Mouse (Mus musculus) macrophage (primary cell): Measurements from ENCODE around the gene Far2. TPM values are rescaled to one million over a fixed set of nuclear protein-coding genes. Genes with fewer than 3 reads are reported as not detected.
"Not testable (repeated sequence)": the region's sequence is repeated elsewhere in the genome, so short reads cannot be mapped to it uniquely, and the experiment has no call there.

Experiments used
- H3K27ac ChIP-seq: fragments of 350-480 bp; formaldehyde crosslinking; 2 replicates; pipeline ENCODE4 v1.9.0; 2021
- H3K36me3 ChIP-seq: fragments of 350-480 bp; formaldehyde crosslinking; 2 replicates; pipeline ENCODE4 v1.9.0; 2021; ENCODE audit errors: inconsistent target
- H3K4me3 ChIP-seq: fragments of 350-480 bp; formaldehyde crosslinking; 2 replicates; pipeline ENCODE4 v1.9.0; 2021; ENCODE audit errors: inconsistent target
- H3K79me2 ChIP-seq: fragments of 350-480 bp; formaldehyde crosslinking; 2 replicates; pipeline ENCODE4 v1.9.0; 2021; ENCODE audit errors: inconsistent target
- WGBS: methylation state at CpG from one replicate; pipeline ENCODE4 v1.1.7; 2026; ENCODE audit warnings: inconsistent platforms; ENCODE audit not compliant: missing documents; 5-methylcytosine and 5-hydroxymethylcytosine counted together
- polyA plus RNA-seq: library from polyadenylated mRNA; stranded (reverse); fragments of 250-400 nt; gene quantifications from 3 replicates; pipeline ENCODE4 v1.2.4, GENCODE M21; 2018; ENCODE audit warnings: inconsistent platforms

The Far2 gene
- polyA plus RNA-seq, 1 experiment from 2014 or later = 0.36 TPM

DNA sequence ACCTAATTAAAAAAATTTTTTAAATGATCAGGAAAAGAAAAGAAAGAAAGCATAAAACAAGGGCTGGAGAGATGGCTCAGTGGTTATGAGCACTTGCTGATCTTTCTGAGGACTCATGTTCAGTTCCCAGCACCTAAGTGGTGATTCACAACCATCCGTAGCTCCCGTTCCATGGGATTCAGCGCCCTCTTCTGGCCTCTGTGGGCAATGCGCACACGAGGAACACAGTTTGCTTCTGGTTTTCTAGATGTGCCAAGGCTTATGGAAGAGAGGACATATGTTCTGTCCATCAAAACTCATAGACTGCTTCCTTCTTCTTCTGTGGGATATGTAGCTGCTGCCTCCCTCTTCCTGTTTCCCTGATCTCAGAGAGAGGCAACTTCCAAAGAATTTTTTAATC lies 94.8 kb downstream of the Far2 start:
- H3K79me2 ChIP-seq = no peaks in the 10 kb centered on the region
- H3K27ac ChIP-seq = no peak overlapping the region
- WGBS = 80% methylated on average over 5 of the region's 5 CpGs
- no peak overlapping the region for H3K4me3 ChIP-seq
- H3K36me3 ChIP-seq = no peaks in the 10 kb centered on the region

DNA sequence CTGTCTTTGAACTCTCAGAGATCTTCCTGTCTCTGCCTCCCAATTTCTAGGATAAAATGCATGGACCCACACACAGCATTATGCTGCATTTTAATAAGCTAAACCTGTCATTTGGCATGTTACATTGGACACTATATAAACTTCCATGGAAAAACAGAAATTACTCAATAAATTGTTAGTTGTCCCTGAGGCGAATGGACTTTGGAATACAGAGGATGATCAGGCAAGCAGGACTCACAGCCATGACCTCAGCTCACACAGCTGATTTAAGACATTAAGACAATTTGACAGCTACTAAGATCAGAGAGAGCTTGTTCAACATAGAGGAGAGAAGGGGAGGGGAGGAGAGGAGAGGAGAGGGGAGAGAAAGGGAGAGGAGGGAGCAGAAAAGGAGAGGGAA lies 95.4 kb downstream of the Far2 start:
- Histone ChIP-seq H3K27ac (no peak overlapping the region), H3K4me3 (no peak overlapping the region), H3K36me3 (no peaks in the 10 kb centered on the region), H3K79me2 (no peaks in the 10 kb centered on the region)
- 88% methylated on average over 1 of the region's 1 CpGs for WGBS

DNA sequence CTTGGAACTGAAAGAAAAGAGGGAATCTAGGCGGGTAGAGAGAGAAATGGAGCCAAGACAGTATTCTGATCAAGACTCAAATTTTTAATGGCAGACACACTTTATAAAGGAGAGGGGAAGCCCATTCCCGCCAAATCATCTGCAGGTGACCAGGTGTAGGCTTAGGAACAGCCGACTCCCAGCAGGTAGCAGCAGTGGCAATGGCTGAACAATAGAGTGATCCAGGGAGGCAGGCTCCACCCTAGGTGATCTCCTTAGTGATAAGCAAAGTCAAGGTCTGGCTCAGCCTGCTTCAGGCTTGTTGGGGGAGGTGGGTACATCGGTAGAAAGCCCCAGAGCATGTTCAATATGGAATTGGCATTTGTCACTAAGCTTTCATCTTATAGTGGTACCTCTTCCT lies 105.2 kb downstream of the Far2 start:
- not testable (repeated sequence) for H3K4me3 ChIP-seq, H3K27ac ChIP-seq, H3K79me2 ChIP-seq

DNA sequence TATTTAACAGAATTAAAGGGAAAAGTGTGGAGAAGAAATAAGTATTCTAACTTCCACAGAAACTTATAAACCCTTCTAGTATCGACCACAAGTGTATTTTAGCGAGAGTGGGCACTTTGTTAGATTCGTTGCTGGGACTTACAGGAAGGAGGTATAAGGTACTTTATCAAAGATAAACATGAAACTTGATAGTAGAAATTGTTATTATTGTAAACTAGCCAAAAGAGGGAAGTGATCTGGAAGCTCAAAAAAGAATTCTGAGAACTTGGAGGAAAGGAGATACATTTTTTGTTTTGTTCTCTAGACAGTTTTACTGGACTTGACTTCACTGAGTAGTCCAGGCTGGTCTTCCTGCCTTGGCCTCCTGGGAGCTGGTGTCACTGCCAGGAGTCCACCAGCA lies 125.8 kb downstream of the Far2 start:
- H3K36me3 ChIP-seq = no peaks in the 10 kb centered on the region
- no peak overlapping the region for H3K4me3 ChIP-seq
- WGBS = 33% methylated on average over 3 of the region's 3 CpGs
- no peak overlapping the region for H3K27ac ChIP-seq
- no peaks in the 10 kb centered on the region for H3K79me2 ChIP-seq

More for the DNA sequence above, 105.2 kb downstream of the Far2 start:
- not testable (repeated sequence) for H3K36me3 ChIP-seq
- WGBS = 82% methylated on average over 4 of the region's 4 CpGs

DNA sequence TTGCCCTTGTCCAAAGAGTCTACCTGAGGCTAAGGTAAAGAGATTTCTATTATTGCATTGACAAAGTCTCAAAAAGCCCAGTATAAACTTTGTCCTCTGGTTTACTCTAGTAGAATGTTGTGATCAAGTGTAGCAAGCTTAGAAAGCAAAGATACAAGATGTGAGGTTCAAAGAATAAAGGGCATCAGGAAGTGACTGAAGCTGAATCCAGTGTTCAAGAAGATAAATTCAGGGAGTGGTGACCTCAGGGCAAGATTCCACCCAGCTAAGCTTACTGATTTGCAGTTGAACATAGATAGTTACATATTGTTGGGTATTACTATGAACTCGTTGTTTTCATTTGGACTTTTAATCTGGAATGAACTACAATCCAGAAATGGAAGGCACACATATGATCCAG lies 138.6 kb downstream of the Far2 start:
- H3K4me3 ChIP-seq = no peak overlapping the region
- no peaks in the 10 kb centered on the region for H3K79me2 ChIP-seq
- WGBS = 100% methylated on average over 1 of the region's 1 CpGs
- peaks cover 69% of the 10 kb centered on the region for H3K36me3 ChIP-seq
- no peak overlapping the region for H3K27ac ChIP-seq

DNA sequence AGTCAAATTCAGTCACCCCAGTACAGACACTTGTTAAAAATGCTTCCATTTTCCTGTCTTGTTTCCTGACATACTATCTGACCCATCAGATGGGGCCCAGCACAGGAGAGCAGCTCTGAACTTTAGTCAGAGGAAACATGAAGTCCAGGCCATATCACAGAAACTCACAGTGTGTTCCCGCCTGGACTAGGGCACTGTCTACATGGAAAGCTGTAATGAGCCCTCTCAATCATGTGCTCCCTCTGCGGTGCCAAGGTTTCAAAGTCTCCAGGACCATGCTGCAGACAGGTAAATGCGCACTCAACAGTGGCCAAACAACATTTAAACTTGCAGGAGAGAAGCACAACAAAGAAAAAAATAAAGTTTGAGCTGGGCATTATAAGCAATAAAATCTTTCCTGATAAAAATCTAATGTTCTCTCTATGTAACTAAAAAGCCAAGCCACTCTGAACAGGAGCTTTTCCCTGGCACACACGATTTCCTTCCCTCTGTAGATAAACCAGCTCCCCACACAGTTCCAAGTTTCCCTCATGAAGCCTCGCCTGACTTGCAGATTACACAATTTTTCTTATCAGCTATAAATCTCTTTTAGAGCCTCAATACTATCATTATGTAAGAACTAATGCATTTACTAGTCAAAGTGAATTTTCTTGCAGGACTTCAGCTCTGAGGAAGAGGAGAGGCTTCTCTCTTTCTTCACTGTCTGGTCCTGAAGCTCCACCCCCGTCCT lies 147.1 kb downstream of the Far2 start:
- Histone ChIP-seq H3K27ac (no peak overlapping the region), H3K4me3 (no peak overlapping the region), H3K79me2 (no peaks in the 10 kb centered on the region), H3K36me3 (peaks cover 56% of the 10 kb centered on the region)
- WGBS = 85% methylated on average over 6 of the region's 6 CpGs

DNA sequence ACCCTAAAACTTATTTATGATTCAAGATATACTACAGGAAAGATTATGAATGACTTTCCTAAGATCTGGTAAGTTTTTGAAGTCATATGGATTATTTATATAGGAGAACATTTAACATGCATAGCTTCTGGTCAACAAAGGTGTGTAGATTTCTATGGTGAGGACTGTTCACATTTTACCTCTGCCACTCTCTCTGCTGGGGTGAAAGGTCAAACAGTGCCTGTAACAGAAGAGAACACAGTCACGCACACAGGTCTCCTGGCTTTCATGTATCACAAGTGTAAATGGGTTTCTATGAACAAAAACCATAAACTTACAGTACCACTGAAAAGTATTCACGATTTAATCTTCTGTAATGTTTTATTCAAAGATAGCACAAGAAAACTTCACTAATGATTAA lies 152.1 kb downstream of the Far2 start:
- no peak overlapping the region for H3K4me3 ChIP-seq
- H3K27ac ChIP-seq = no peak overlapping the region
- peaks cover 40% of the 10 kb centered on the region for H3K36me3 ChIP-seq
- WGBS = 100% methylated on average over 2 of the region's 2 CpGs
- no peaks in the 10 kb centered on the region; the same call in 1 of the 2 replicates for H3K79me2 ChIP-seq

DNA sequence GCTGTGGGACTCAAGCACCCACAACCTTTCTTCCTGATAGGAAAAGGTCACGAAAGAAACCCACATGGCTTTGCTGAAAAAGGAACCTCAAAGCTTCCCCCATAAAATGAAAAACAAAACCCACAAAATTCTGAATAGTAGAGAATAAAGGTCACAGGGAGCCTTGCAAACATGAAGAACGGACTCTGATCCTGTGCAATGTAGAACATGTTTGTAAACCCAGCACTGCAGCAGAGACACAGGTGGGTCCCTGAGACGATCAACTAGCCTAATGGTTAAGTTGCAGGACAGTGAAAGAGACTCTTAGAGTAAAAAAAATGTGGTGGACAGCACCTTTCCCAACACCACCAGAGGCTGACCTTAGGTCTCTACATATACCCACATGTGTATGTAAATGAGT lies 152.7 kb downstream of the Far2 start:
- 88% methylated on average over 3 of the region's 3 CpGs for WGBS
- H3K79me2 ChIP-seq = no peaks in the 10 kb centered on the region; the same call in 1 of the 2 replicates
- peaks cover 39% of the 10 kb centered on the region for H3K36me3 ChIP-seq
- no peak overlapping the region for H3K4me3 ChIP-seq
- no peak overlapping the region for H3K27ac ChIP-seq

DNA sequence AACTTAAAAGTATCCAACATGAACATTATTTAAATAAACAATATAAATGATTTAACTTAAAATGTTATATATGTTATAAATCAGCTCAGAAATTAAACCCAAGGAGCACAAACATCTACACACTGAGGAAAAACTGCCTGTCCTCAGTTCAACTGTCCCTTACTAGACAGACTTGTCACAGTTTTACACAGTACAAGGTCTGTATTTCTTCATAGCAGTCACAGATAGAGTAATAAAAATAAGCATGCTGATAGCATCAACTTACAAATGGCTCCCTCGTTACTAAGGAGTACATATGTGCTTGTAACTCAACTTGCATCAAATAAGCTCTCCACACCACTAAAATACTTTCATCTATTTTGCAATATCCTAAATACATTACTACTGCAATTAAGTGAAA lies 158.1 kb downstream of the Far2 start:
- no peak overlapping the region for H3K4me3 ChIP-seq
- 87% methylated on average over 1 of the region's 1 CpGs for WGBS
- H3K27ac ChIP-seq = no peak overlapping the region
- H3K79me2 ChIP-seq = peaks cover 53% of the 10 kb centered on the region
- H3K36me3 ChIP-seq = peaks cover 26% of the 10 kb centered on the region

DNA sequence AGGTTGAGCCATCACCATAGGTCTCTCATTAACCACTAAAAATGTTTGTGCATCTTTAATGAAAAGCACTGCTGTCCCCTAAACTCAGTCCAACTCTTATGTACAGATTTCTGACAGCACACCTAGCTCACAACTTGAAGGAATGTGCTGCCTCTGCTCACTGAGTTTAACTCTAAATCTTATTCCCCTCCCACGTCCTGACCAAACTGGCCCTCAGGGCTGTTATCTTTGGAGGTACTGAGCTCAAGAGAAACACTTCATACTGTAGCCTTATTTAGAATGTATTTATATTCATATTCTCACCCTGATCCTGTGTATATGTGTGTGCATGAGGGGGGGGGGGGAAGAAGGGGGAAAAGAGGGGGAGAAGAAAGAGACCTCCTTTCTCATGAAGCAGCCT lies 160.5 kb downstream of the Far2 start:
- H3K27ac ChIP-seq = no peak overlapping the region
- H3K4me3 ChIP-seq = no peak overlapping the region
- H3K79me2 ChIP-seq = peaks cover 71% of the 10 kb centered on the region
- 90% methylated on average over 1 of the region's 1 CpGs for WGBS
- peaks cover 13% of the 10 kb centered on the region for H3K36me3 ChIP-seq

DNA sequence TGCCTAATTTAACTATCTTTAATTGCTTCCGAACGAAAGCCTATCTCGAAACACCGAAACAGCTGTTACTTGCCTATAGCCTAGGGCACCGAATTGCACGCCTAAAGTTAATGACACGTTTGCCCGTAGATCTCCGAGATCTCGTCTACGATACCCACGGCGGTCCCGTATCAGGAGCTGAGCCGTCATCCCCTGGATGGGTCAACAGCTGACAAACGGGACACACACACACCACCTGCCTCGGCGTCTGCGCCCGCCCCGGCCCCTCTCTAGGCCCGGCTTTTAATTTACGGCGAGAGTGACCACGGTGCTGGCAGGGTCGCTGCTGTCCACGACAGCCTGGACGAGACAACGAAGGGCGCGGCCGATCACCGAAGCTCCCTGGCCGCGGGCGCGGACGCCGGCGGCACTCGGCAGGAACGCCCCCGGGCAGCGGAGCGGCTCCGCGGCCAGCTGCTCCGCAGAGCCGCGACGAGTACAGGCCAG lies 164.4 kb downstream of the Far2 start:
- Histone ChIP-seq H3K27ac (0 out of 2 replicates have a peak overlapping the region, but pooled peaks have one; percentile 22), H3K79me2 (peaks cover 64% of the 10 kb centered on the region), H3K4me3 (peak overlapping the region; percentile 92), H3K36me3 (no peaks in the 10 kb centered on the region)
- under 1% methylated on average over 51 of the region's 51 CpGs for WGBS

DNA sequence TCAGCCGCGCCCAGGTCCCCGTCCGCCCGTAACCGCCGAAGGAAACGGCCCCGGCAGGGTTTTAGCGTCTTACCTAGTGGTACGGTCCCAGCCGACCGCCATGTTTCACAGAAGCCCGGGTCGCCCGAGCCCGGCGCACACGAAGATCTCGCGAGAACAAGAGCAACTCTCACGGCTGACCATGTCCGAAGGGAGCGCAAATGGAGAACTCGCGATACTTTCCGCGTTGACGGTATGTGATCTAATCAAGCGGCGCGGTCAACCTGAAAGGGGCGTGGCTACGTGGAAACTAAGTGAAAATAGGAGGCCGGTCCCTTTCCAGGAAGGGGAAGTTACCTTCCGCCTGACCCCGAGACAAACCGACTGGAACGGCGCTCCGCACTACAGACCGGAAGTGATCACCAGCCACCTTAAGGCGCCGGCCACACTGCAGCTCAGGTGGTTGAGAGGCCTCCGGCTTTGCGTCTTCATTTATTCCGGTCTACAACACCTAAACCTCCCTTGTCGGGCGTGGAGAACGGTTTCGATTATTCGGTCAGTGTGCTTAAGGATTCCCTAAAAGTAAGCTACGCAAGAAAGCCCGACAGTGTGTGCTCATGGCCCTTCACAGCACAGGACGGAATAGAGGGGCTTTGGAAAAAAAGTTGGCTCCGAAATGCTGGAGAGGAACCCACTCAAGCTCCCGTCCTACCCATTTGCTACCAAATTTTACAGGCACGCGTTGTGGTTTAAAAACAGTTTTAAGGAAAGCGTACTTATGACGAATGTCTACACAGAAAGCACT lies 165.0 kb downstream of the Far2 start, which contains the start of gene Ergic2:
TSS of gene Ergic2 (minus strand) at position 478 of the 784 bp plus-strand sequence.
- Histone ChIP-seq H3K27ac (peak within 1 kb of the TSS; percentile 74), H3K4me3 (peak within 1 kb of the TSS; percentile 92), H3K36me3 (no peaks in the 10 kb centered on the region), H3K79me2 (peaks cover 58% of the 10 kb centered on the region)
- under 1% methylated on average over 61 of the region's 61 CpGs for WGBS

DNA sequence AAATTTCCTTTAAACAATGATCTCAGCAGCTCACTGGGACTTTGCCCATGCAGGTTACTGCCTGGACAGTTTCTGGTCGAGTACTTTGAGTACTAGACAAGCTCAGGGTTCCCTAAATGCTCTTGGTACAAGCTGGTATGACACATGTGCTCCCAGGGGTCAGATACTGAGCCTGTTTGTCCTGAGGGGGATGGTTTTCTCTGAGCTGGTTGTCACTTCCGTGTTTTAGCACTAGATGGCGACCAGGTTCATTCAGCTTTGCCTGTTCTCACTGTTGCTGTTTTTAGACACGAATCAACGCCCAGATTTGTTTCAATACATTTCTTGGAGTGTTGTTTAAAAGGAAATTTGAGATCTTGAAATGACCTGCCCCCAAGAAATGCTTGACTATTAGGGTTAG lies 167.7 kb downstream of the Far2 start:
- 0% methylated on average over 5 of the region's 5 CpGs for WGBS
- Histone ChIP-seq H3K4me3 (no peak overlapping the region), H3K79me2 (peaks cover 31% of the 10 kb centered on the region), H3K27ac (no peak overlapping the region), H3K36me3 (no peaks in the 10 kb centered on the region)

DNA sequence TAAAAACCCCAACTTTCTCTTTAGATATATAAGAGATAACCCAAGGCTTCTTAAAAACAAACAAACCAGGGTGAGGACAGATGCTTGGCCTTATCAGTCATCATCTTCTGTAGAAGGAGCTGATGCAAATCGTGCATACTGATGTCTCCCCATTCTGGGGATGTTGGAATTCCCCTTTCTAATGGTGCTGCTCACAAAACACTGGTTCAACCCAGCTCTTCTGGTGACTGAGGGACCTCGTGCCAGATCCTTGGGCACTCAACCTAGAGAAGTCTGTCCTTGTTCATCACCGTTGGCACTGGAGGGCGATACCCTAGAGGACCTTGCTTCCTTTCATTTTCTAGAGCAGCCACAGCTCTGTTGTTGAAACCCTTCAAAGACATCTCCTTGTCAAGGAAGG lies 169.7 kb downstream of the Far2 start:
- H3K36me3 ChIP-seq = no peaks in the 10 kb centered on the region
- H3K4me3 ChIP-seq = no peak overlapping the region
- no peak overlapping the region for H3K27ac ChIP-seq
- WGBS = 93% methylated on average over 4 of the region's 4 CpGs
- H3K79me2 ChIP-seq = peaks cover 13% of the 10 kb centered on the region; the same call in 1 of the 2 replicates
